Mouse (Mus musculus): ENCODE measurements around the gene Il1f10.

Il1f10 gene

DNA sequence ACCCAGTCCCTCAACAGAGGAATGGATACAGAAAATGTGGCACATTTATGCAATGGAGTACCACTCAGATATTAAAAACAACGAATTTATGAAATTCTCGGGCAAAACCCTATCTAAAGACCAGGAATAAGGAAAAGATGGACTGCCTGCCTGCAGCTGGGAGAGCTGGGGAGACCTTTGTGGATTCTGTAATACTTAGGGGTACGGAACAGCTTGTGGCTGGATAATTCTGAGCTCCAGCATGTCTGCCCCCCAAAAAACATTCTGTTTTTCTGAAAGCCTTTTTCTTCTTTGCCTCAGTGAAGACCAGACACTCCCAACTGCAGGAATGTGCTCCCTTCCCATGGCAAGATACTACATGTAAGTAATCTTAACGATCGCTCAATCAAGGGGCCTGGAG lies at the start of gene Il1f10:
Gene Il1f10, plus strand, starts transcription at position 301 of the 400 bp plus-strand sequence.
- DNase-seq (ENCODE audit: low spot score), result peak; percentile 9

DNA sequence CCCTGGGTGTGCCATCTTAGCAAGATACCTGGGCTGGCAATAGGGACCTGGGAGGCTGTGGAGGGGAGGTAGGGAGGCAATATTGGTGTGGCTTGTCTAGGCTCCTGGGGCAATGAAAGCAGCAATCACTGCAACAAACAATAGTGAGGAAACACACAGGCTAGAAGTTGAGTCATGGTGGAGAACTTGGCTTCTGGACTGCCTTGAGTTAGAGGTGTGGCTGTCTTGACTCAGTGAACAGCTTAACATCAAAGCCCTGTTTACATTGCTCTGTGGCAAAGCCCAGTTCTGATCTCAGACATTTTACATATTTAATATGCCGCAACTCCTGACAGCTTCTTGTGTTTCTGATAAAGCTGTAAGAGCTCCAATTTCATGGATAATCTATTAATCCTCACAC lies 23.5 kb upstream of the Il1f10 start:
- no peak for DNase-seq (ENCODE audit: low spot score)

DNA sequence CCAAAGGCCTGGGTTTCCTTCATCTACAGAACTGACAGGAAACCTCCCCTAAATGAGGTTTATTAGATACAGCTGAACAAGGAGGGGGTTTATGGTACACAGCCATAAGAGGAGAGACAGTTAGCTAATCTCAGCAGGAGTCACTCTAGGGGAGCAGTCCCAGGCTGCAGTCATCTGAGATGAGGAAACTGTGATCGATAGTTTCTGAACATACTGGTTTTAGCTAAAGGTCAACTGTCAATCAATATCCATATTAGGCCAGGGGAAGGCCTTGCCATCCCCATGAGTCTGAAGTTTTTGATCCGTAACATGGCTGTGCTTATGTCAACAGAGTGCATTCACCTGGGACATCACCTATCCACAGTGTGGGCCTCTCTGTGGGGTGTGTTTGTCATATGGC lies 17.4 kb upstream of the Il1f10 start:
- no peak for DNase-seq (ENCODE audit: low spot score)

DNA sequence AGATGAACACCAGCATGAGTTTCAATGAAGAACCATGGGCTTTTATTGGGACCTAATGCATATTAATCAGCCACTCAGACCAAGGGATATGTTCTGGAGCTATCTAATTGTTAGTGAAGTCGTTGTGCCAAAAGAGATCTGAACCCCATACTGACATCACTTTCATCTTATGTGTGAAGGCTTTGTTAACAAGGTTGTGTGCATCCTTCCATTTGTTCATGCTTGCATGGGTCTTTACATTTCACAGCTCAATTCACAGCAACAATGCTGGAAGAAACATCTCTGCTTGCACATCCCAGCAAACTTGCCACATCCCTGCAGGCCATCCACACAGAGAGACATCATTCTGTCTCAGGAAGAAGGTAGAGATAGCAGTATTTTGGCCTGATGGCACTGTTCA lies 15.8 kb upstream of the Il1f10 start:
- DNase-seq (ENCODE audit: low spot score), result no peak

DNA sequence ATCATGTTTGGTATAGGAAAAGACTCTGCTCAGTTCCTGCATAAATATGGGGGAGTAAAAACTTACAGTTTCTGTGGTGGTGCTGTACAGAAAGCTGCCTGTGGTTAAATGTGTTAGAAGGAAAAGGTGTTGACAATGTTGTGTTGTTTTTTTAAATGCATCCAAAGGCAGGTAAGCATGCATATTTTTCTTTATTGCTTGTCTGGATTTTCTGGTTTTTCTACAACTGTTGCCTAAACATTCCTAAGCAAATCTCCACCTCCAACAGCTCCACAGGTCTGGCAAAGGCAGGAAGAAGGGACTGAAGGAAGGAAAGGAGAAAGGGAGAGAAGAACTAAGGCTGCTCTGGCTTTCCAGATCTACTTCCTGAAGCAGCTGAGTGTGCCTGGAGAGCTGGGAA lies 14.3 kb upstream of the Il1f10 start, which contains the start of gene Il1f5:
Gene Il1f5, plus strand, starts transcription at position 301 of the 400 bp plus-strand sequence.
- DNase-seq (ENCODE audit: low spot score), result no peak

DNA sequence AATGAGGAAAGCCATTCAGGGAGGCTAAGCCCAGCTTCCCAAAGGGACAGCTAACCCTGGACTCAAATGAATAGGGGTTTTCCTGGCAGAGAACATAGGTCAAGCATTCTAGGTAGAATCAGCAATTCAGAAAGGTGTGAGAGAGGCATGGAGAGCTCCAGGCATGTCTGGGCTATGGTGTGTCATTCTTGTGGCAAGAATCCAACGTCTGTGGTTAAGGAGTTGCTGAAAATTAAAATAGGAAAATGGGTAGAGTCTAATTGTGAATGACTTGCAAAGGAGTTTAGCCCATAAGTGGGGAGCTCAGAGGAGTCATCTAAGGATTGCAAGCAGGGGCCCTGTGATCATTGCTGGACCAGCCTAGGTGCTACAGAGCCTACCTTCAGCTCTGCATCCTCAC lies 3.6 kb downstream of the Il1f10 start:
- no peak for DNase-seq (ENCODE audit: low spot score)

DNA sequence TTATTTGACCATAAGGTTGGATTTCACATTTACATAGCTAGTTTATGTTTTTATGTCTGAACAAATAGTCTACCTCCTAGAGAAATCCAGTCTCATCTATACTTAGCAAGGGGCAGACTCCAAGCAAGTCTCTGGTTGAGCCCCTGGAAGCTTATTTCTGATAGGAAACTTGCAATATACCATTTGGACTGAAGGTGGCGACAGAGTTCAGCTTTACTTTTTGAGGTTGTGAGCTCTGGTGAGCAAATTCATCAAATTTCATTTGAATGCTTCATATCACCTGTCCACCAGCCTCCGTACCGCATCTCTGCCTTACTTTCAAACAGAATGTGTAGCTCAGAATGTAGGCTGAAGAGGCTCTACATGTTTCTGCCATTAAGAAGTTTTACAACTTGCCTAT lies 5.8 kb downstream of the Il1f10 start:
- peak; percentile 47 for DNase-seq (ENCODE audit: low spot score)

DNA sequence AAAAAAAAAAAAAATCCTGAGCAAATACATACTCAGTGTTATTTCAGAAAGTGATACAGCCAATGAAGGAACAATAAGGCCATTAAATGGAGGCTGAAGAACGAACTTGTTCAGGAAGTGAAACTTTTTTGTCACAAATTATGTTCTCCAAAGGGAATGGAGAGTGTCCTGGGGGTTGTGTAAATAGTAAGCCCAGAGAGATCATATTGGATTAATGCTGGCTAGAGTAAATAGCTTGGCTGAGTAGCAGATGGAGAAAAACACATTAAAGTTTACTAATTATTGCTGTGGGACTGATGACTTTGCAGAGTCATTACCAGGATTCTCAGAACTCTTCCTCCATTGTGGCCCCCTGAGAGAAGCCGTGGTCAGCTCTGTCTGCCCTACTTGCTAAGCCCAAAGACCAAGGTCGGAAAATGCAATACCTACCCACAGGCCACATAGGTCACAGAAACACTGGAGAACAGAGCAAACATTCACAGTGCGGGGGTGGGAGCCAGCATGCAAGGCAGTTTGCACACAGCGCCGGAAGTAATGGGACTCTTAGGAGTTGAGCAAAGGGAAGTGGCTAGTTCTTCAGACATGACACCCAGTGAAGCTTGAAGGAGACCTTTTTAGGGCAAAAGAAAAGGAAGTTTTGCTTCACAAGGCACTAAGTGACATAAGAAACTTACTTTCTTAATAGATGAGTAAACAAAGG lies 20.5 kb downstream of the Il1f10 start:
- DNase-seq (ENCODE audit: low spot score), result no peak

DNA sequence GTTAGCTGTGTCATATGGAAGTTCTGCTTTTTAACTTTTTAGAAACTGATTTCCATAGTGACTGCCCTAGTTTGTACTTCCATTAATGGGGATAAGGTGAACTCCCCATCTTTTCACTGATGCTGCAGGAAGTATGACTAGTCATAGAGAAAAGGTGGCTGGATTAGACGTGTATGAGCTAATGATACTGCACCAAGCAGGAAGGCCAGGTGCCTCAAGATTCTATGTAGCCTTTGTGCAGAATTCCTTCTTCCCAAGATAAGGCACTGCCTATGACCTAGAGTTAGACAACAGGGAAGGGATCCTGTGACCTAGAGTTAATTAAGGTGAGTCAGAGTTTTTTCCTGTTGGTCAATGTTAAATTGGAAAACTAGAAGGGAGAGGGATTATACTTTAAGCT lies 25.9 kb downstream of the Il1f10 start:
- DNase-seq (ENCODE audit: low spot score), result no peak

DNA sequence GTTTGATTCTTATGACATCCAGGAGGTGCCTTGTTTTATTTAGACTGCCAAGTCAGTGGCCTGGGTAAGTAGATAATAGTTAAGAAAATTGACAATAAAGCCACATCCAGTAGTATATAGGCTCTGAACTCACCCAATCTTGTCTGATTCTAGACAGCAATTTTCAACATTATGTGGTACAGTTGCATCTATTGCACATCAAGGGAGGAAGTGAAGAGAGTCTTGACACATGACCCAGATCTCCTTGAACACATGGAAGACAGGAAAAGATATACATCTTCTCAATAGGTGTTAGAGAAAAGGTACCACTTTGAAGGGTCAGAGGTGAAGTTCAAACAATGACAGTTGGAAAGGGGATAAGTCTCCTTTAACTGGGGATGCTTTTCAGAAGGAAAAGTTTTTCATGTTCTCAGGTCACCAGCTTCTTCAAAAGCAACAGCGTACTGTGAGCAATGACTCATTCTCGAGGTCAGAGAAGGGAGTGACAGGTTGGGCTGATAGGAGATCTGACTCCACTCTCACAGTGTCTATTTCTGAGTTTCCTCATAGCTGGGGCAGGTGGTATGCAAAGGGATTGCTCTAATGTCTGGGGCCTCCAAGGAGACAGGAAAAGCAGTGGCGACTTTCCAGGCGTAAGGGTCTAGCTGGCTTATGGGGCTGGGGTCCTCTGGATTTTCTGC lies 27.1 kb downstream of the Il1f10 start:
- DNase-seq (ENCODE audit: low spot score), result peak; percentile 14

DNA sequence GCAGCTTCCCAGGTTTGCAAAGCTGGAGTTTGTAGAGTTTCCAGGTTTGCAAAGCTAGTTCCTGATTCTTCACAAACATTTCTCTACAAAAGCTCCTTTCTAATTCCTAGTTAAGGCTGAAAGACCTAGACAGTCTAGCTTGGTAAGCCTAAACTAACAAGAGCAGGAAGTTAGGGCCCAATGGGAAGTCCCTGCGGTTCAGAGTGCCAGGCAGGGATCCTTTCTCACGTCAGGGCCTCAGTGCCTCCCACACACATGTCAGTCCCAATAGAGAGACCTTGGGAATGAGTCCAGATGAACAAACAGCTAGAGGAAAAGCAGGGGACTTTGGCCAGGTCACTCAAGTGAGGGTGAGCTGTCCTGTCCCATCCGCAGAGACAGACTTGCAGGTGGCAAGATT lies 44.3 kb downstream of the Il1f10 start:
- no peak for DNase-seq (ENCODE audit: low spot score)

DNA sequence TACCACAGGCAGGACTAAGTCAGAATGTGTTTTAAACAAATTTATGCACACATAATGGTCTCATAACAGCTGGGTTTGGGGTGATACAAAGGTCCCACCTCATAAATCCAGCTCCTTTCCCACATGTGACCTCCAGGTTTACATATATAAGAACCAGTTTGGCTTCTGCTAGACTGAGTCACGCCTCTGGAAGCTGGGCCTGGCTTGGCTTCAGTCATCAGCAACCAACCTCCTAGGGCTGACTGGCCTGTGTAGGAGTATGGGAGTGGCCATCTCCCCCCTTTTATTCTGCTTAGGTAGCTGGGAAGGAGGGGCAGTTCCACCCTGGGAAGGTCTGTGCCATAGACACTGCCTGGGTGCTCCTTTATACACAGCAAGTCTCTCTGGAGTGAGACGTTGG lies 45.5 kb downstream of the Il1f10 start, which contains the start of gene Il1rn:
Gene Il1rn, plus strand, starts transcription at position 309 of the 400 bp plus-strand sequence.
- peak; percentile 57 for DNase-seq (ENCODE audit: low spot score)

DNA sequence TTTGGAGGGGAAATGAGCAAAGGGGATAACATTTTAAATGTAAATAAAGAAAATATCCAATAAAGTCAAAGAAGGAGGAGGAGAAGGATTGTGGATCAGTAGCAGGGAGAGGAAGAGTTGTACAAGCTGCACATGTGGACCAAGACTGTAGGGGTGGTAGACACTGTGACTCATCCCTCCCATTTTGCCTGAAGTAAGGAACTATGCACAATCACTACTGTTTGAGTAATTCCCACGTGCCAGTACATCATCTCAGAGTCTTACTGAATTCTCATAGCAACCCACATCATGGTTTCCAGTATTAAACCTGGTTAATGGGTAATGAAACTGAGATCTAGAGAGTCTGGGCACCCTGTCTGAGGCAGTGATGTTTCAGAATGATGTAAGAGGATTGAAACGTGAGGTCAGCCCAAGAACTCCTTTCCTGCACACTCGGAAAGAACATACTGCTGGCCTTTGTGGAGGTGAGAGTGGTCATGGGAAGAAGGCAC lies 50.4 kb downstream of the Il1f10 start:
- DNase-seq (ENCODE audit: low spot score), result no peak
